Mouse (Mus musculus): ENCODE data around the gene Igf2.

Igf2 gene

DNA sequence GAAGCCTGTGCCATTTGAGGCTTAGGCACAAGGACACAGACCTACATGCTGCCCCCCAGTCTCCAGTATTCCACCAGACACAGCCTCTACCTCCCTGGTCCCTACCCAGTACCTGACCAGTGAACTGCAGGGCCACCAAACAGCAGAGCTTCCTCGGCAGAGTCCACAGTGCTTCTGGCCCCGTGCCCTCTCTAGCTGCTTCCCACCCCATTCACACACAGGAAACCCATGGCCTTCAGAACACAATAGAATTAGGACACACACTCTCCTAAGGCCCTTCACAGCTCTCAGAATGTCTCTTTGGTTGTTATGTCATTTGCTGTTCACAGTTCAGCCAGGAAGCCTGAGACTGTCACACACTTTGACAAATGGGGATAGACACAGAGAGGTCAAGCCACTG lies at the start of gene Igf2:
Gene Igf2 (minus strand): TSS at position 158 of the 400 bp plus-strand sequence.
- in situ Hi-C loops (cut with MboI; ENCODE audit: low pct_unique_long_range_greater_than_20kb in 1 of 2, low sequenced_read_pairs in 2 of 2, unreplicated experiment in 1 of 2): no loop called here

- in situ Hi-C loops (cut with MboI; ENCODE audit: low pct_unique_long_range_greater_than_20kb in 1 of 2, low sequenced_read_pairs in 2 of 2, unreplicated experiment in 1 of 2): no loop called here
Measured at GRCm38 (mm10) chr7:142714783-142715498, 48.3 kb upstream of the Igf2 start.

DNA sequence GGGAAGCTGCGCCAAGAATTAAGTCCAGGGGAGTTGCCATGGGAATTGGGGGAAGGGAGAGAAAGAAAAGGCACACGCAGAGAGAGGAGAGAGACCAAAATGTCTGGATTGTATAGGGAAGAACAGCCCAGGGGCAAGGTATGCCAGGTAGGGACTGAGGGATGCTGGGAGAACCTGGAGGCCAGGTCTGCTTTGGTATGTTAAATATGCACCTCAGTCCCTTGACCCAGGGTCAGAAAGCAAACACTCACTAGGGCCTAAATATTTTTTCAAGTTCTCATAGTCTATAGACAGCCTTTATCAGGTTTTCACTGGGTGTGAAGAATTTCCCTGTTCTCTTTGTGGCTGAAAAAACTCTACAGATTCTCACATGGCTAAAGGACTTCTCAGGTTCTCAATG lies 40.3 kb upstream of the Igf2 start:
- in situ Hi-C loops (cut with MboI; ENCODE audit: low pct_unique_long_range_greater_than_20kb in 1 of 2, low sequenced_read_pairs in 2 of 2, unreplicated experiment in 1 of 2): no loop called here

- in situ Hi-C loops (cut with MboI; ENCODE audit: low pct_unique_long_range_greater_than_20kb in 1 of 2, low sequenced_read_pairs in 2 of 2, unreplicated experiment in 1 of 2): loop anchor here in 1 of 2 experiments (25.0 kb wide), 1 partner anchor 362 kb away; no protein-coding TSS in a partner anchor
Measured at GRCm38 (mm10) chr7:142699334-142699860, 32.8 kb upstream of the Igf2 start.

DNA sequence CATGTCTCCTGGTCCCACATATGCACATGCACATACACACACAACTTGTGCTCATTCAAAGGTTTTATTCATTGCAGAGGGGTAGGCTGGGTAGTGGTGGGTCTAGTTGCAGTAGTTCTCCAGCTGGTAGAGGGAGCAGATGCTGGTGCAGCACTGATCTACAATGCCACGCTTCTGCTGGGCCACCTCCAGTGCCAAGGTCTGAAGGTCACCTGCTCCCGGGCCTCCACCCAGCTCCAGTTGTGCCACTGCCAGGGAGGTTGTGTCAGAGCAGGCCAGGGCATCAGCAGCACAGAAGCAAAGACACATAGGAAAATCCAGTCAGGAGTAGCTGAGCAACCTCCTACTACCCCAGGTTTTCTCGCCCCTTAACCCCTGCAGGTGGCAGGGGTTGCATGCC lies 12.0 kb upstream of the Igf2 start:
- in situ Hi-C loops (cut with MboI; ENCODE audit: low pct_unique_long_range_greater_than_20kb in 1 of 2, low sequenced_read_pairs in 2 of 2, unreplicated experiment in 1 of 2): loop anchor here (10.0 to 25.0 kb wide), 2 partner anchors 341 to 344 kb away; no protein-coding TSS in a partner anchor

GRCm38 (mm10) chr7:142675644-142676043 lies 9.0 kb upstream of the Igf2 start:
- in situ Hi-C loops (cut with MboI; ENCODE audit: low pct_unique_long_range_greater_than_20kb in 1 of 2, low sequenced_read_pairs in 2 of 2, unreplicated experiment in 1 of 2): loop anchor here (10.0 to 25.0 kb wide), 2 partner anchors 338 to 341 kb away; no protein-coding TSS in a partner anchor

DNA sequence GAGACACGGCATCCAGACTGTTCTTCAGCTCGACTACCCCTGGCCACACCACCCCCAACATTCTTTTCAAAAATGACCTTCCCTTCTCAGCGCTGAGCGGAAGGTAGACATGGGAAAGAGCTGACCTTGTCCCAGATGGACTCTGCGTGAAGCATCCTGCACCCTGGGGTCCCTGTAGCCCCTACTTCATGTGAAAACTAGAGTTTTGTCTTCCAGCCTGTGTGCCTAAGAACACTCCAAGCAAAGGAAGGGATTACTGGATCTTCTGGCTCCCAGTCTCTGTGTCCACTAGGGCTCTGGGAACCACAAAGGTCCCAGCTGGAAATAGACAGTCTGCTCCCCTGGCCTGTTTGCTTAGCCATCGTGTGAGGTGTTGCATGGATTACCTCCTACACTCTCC lies 8.5 kb upstream of the Igf2 start:
- in situ Hi-C loops (cut with MboI; ENCODE audit: low pct_unique_long_range_greater_than_20kb in 1 of 2, low sequenced_read_pairs in 2 of 2, unreplicated experiment in 1 of 2): loop anchor here (10.0 to 25.0 kb wide), 2 partner anchors 338 to 340 kb away; no protein-coding TSS in a partner anchor

DNA sequence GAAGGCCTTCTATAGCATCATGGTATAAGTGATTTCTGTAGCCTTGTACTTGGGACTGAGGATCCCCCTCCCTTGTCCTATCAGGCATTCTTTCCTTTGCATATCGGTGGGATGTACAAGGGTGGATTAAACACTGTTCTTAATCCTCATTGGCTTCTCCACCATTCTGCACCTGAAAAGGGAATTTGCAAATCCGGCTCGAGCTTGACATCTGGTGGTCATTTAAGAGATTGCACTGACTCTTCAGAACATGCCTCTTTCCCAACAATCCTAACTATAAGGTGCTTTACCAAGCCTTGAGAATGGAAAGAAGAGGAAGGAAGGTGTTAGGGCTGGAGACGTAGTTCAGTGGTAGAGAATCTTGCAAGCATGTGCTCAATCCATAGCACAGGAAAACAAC lies 5.5 kb upstream of the Igf2 start:
- in situ Hi-C loops (cut with MboI; ENCODE audit: low pct_unique_long_range_greater_than_20kb in 1 of 2, low sequenced_read_pairs in 2 of 2, unreplicated experiment in 1 of 2): loop anchor here in 1 of 2 experiments (10.0 kb wide), 1 partner anchor 337 kb away; no protein-coding TSS in a partner anchor

DNA sequence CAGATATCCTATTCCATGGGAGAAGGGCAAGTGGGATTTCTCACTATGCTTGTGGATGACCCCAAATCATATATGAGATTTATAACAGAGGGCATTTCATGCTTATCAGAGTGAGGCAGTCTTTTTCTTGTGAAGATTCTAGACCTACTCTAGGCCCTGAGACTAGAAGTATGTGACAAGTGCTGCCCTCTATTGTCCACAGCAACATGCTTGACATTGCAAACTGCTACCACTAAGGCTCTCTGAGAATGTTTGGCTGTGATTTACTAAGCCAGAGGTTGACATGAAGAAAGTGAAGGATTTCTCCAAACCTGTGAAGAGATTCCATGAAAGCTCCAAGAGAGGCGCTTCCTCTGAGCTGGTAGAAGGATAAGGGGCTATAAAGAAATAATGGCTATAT lies 4.5 kb upstream of the Igf2 start:
- in situ Hi-C loops (cut with MboI; ENCODE audit: low pct_unique_long_range_greater_than_20kb in 1 of 2, low sequenced_read_pairs in 2 of 2, unreplicated experiment in 1 of 2): loop anchor here in 1 of 2 experiments (10.0 kb wide), 1 partner anchor 336 kb away; no protein-coding TSS in a partner anchor

DNA sequence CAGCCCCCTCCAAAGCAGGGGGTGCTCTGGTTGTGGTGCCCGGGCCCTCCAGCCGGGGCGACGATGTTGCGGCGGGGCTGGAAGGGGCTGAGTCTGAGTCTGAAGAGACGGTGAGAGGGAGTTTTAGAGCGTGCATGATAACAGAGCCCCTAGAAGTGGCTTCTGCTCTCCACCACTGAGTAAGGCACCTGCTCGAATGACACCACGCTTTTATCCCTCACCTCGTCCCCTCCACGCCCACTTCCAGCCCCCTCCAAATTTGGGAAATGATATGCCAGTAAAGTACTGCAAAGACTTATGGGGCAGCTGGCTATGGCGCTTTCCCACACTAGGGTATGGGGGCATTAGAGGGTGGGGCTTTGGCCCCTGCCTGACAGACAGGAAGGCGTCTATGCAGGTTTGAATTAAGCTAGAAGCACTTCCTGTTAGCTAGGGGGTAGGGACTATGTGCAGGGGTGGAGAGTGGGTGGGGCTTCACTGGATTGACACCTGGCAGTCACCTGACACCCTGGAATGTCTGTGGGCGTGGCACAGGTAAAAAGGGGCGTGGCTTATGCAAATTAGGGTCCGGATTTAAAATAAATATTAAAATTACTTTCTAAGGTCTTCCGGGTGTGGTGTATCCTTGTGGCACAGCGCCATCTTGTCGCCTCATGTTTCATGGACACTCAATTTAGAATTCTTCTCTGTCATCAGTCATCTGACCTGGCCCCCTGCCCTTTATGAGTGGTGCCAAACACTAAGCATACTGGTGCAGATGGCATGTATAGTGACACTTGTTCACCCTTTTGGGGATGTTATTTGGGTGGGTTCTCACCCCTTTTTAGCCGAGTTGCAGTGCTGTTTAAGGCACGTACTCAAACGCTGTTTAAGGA lies 3.4 kb upstream of the Igf2 start, which contains the start of gene Gm49394:
Gene Gm49394 (minus strand): TSS at position 192 of the 875 bp plus-strand sequence.
- in situ Hi-C loops (cut with MboI; ENCODE audit: low pct_unique_long_range_greater_than_20kb in 1 of 2, low sequenced_read_pairs in 2 of 2, unreplicated experiment in 1 of 2): loop anchor here in 1 of 2 experiments (10.0 kb wide), 1 partner anchor 335 kb away; no protein-coding TSS in a partner anchor

DNA sequence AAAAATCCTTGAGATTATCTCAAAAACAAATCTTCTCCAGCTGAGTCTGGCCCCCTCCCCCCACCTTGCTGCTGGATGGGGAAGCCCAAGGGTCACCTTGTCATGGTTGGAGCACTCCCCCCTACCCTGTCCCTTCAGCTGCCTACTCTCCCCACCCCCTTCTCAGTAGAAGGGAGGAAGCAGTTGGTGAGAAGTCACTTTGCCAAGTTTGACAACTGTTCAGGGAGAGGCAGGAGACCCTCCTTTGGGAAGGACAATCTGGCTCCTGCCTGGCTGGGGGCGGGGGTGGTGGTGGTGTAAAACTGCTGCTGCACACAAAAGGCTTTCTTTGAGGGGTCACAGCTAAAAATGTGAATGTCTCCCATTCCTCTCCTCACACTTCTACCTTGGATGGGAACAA lies 1.7 kb upstream of the Igf2 start:
- in situ Hi-C loops (cut with MboI; ENCODE audit: low pct_unique_long_range_greater_than_20kb in 1 of 2, low sequenced_read_pairs in 2 of 2, unreplicated experiment in 1 of 2): no loop called here

DNA sequence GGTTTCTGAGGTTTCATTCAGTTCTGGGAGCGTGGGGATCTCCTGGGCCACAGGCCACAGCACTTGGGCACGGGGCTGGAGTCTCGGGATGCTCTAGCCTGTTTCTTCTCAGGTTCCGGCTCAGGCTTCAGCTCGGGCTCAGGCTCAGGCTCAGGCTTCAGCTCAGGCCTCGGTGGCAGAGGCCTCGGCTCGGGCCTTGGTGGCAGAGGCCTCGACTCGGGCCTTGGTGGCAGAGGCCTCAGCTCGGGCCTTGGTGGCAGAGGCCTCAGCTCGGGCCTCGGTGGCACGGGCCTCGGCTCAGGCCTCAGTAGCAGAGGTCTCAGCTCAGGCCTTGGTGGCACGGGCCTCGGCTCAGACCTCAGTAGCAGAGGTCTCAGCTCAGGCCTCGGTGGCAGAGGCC lies 905 bp upstream of the Igf2 start:
- in situ Hi-C loops (cut with MboI; ENCODE audit: low pct_unique_long_range_greater_than_20kb in 1 of 2, low sequenced_read_pairs in 2 of 2, unreplicated experiment in 1 of 2): no loop called here

DNA sequence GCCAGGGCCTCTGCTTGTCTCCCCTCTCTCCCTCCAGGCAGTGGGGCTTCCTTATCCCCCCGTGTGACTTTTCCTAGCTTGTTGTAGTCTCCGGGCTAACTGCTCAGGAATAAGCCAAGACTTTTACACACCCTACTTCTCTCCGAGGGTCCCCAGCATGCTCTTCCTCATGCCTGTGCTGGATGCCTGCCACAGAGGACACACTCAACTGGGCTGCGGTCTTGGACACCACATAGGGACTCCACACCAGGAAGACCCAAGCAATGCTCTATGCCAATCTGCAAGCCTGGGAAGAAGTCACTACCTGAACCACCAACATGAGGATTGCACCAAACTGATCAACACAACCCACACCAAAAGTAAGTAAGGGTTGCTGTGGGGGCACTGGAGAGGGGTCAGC lies 507 bp downstream of the Igf2 start:
- in situ Hi-C loops (cut with MboI; ENCODE audit: low pct_unique_long_range_greater_than_20kb in 1 of 2, low sequenced_read_pairs in 2 of 2, unreplicated experiment in 1 of 2): no loop called here

DNA sequence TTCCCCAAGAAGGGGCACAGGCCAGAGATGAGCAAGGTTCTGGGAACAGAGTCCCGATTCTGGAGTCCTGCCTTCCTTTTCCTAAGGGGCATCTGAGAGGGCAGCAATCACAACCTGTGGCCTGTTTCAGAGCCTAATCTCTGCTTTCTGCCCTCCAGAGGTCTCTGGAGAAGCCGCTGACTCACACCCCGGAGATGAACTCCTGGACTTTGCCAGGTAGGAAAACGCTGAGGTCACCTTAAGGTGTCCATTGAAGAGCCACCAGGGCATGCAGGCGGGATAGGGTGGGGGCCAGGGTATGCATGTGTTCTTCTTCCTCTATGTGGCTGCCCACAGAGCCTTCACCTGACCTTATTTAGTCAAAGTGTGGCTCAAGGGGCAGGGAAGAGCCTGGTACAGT lies 1.3 kb downstream of the Igf2 start:
- in situ Hi-C loops (cut with MboI; ENCODE audit: low pct_unique_long_range_greater_than_20kb in 1 of 2, low sequenced_read_pairs in 2 of 2, unreplicated experiment in 1 of 2): no loop called here

GRCm38 (mm10) chr7:142664465-142665029 lies 2.1 kb downstream of the Igf2 start:
- in situ Hi-C loops (cut with MboI; ENCODE audit: low pct_unique_long_range_greater_than_20kb in 1 of 2, low sequenced_read_pairs in 2 of 2, unreplicated experiment in 1 of 2): no loop called here

- in situ Hi-C loops (cut with MboI; ENCODE audit: low pct_unique_long_range_greater_than_20kb in 1 of 2, low sequenced_read_pairs in 2 of 2, unreplicated experiment in 1 of 2): no loop called here
Measured at GRCm38 (mm10) chr7:142663931-142664421, 2.6 kb downstream of the Igf2 start.

DNA sequence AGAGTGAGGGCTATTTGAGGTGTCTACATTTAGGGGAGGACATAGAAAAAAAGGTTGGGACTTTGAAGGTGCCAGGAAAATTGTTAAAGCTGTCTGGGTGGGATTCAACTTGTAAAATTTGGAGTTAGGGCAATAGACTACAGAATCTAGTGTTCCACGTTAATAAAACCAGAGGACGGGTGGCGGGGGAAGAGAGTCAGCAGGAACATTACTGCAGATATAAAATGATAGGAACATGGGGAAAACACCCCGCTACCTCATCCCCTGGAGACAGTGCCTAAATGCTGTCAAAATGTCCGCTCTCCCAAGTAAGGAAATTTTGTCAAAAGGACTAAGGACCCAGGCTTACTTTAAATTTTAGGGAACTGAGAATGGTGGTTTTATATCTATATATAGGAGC lies 3.5 kb downstream of the Igf2 start:
- in situ Hi-C loops (cut with MboI; ENCODE audit: low pct_unique_long_range_greater_than_20kb in 1 of 2, low sequenced_read_pairs in 2 of 2, unreplicated experiment in 1 of 2): no loop called here

DNA sequence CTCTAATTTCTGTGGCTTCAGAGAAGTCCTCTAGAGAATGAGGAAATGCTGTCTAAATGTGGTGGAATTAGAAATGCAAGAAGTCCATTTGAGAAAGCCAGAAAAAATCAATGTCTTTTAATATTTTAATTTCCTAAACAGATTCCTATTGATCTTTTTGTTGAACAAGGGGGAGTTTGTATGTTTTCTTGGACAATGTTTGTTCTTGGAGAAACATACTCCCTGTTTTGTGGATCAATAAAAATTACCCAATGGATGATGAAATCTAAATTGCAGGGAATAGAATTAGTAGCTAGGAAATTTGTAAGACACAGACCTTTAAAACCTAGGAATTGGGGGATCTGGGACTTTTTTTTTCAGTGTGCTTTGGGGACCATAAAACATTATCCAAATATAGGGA lies 4.8 kb downstream of the Igf2 start:
- in situ Hi-C loops (cut with MboI; ENCODE audit: low pct_unique_long_range_greater_than_20kb in 1 of 2, low sequenced_read_pairs in 2 of 2, unreplicated experiment in 1 of 2): no loop called here
